Comparison of ENCODE assay signal across 7 mouse cellular contexts in the genomic region with DNA sequence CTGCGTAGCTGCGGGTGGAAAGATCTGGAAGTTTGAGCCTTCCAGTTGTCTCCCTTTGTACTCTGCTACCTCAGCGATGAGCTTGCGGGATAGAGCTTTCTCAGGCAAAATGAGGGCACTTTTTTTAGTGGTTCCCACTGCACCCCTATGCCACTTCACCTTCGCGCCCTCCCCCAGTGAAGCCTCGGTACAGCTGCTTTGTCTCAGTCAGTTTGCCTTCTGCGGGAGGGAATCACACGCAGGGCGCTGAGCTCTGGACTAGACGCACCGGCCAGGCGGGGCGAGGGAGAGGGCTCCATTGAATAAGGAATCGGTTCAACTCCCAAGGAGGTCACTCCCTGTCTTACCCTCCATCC. TPM values are rescaled to one million over a fixed set of nuclear protein-coding genes. Genes with fewer than 3 reads are reported as not detected.
DNase-seq lines count a peak whose midpoint lies in the region; ATAC-seq and TF ChIP-seq lines count a peak whose summit lies in the region.

No protein-coding gene starts in this region.

- no peak for ATAC-seq in liver, embryonic 11.5 days (replicated peaks; ENCODE audit: low FRiP score)
- no peak for ATAC-seq in embryonic facial prominence, embryonic 13.5 days (ENCODE audit: insufficient number of reproducible peaks, insufficient read depth, low FRiP score, low TSS enrichment, low read depth)
- 0 out of 2 replicates have a peak, but pooled peaks have one; percentile 19 for ATAC-seq in hindbrain, postnatal 0 days

- WGBS in liver, embryonic 11.5 days: 3% methylated on average over 15 of the region's 15 CpGs
- WGBS in embryonic facial prominence, embryonic 13.5 days: under 1% methylated on average over 15 of the region's 15 CpGs
- WGBS in hindbrain, postnatal 0 days: 1% methylated on average over 15 of the region's 15 CpGs
- under 1% methylated on average over 15 of the region's 15 CpGs for WGBS in olfactory bulb, adult 2 months

- no peak overlapping the region for H3K27ac ChIP-seq in liver, embryonic 11.5 days (ENCODE audit: low read depth, low read length)
- no peak overlapping the region for H3K27ac ChIP-seq in embryonic facial prominence, embryonic 13.5 days
- peak overlapping the region; percentile 89; the same call in 1 of the 2 replicates for H3K27ac ChIP-seq in hindbrain, postnatal 0 days
- peak overlapping the region; percentile 90 for H3K27ac ChIP-seq in olfactory bulb, adult 2 months (ENCODE audit: insufficient read depth, low read depth, low read length)

- H3K4me2 ChIP-seq in liver, embryonic 11.5 days: peak overlapping the region; percentile 62
- H3K4me2 ChIP-seq in embryonic facial prominence, embryonic 13.5 days: peak overlapping the region; percentile 96
- H3K4me2 ChIP-seq in hindbrain, postnatal 0 days (ENCODE audit: low read depth, low read length): peak overlapping the region; percentile 68

- no peak overlapping the region for H3K9ac ChIP-seq in liver, embryonic 11.5 days (ENCODE audit: low read depth, low read length)
- peak overlapping the region; percentile 64 for H3K9ac ChIP-seq in embryonic facial prominence, embryonic 13.5 days
- peak overlapping the region; percentile 70 for H3K9ac ChIP-seq in hindbrain, postnatal 0 days (replicated peaks; ENCODE audit: low read length)

- peaks cover 27% of the 10 kb centered on the region for H3K27me3 ChIP-seq in liver, embryonic 11.5 days (replicated peaks; ENCODE audit: control insufficient read depth, insufficient read depth, low read length)
- peaks cover 34% of the 10 kb centered on the region for H3K27me3 ChIP-seq in embryonic facial prominence, embryonic 13.5 days
- H3K27me3 ChIP-seq in hindbrain, postnatal 0 days (ENCODE audit: insufficient read depth, low read length): no peaks in the 10 kb centered on the region

- H3K4me1 ChIP-seq in liver, embryonic 11.5 days (replicated peaks; ENCODE audit: control insufficient read depth, insufficient read depth, low read length): no peaks in the 10 kb centered on the region
- peaks cover 11% of the 10 kb centered on the region for H3K4me1 ChIP-seq in embryonic facial prominence, embryonic 13.5 days
- no peaks in the 10 kb centered on the region for H3K4me1 ChIP-seq in hindbrain, postnatal 0 days (ENCODE audit: insufficient read depth, low read length)
- H3K4me1 ChIP-seq in olfactory bulb, adult 2 months (ENCODE audit: control insufficient read depth, insufficient read depth, low read length): peaks cover 3% of the 10 kb centered on the region; the same call in 1 of the 2 replicates

- peak overlapping the region; percentile 42; the same call in 1 of the 2 replicates for H3K4me3 ChIP-seq in liver, embryonic 11.5 days (ENCODE audit: low read depth, low read length)
- peak overlapping the region; percentile 53 for H3K4me3 ChIP-seq in embryonic facial prominence, embryonic 13.5 days
- peak overlapping the region; percentile 71 for H3K4me3 ChIP-seq in hindbrain, postnatal 0 days (ENCODE audit: low read length)
- peak overlapping the region; percentile 89 for H3K4me3 ChIP-seq in olfactory bulb, adult 2 months (ENCODE audit: insufficient read depth, low read depth, low read length)

- intact Hi-C loops in gastrocnemius, postnatal 36 days (cut with DNase I): no loop called here

- no peak for TF ChIP-seq CTCF in hindbrain, postnatal 0 days (IDR thresholded peaks at IDR 0.05; ENCODE audit: low read depth)
- no peak for TF ChIP-seq CTCF in olfactory bulb, adult 2 months (IDR thresholded peaks at IDR 0.05; ENCODE audit: insufficient read depth, low read depth, low read length)

- H3K36me3 ChIP-seq in liver, embryonic 11.5 days (ENCODE audit: control insufficient read depth, insufficient read depth, low read length): no peaks in the 10 kb centered on the region
- no peaks in the 10 kb centered on the region for H3K36me3 ChIP-seq in embryonic facial prominence, embryonic 13.5 days
- no peaks in the 10 kb centered on the region for H3K36me3 ChIP-seq in hindbrain, postnatal 0 days (ENCODE audit: insufficient read depth, low read length)

- DNase-seq in liver, embryonic 11.5 days (ENCODE audit: low spot score): no peak
- no peak for DNase-seq in liver
- DNase-seq in hindbrain, postnatal 0 days (ENCODE audit: low spot score): peak; percentile 49
- no peak for DNase-seq in gastrocnemius, postnatal 36 days
- no peak for DNase-seq in adrenal gland, postnatal 14 days

- peak; percentile 24; the same call in 1 of the 2 replicates for TF ChIP-seq POLR2A in olfactory bulb, adult 2 months (IDR thresholded peaks at IDR 0.05; ENCODE audit: insufficient read depth, low read depth, low read length)

- no peaks in the 10 kb centered on the region for H3K9me3 ChIP-seq in liver, embryonic 11.5 days (ENCODE audit: control insufficient read depth, low read length)
- H3K9me3 ChIP-seq in embryonic facial prominence, embryonic 13.5 days: no peaks in the 10 kb centered on the region
- no peaks in the 10 kb centered on the region for H3K9me3 ChIP-seq in hindbrain, postnatal 0 days (ENCODE audit: low read length)

RNA-seq across cellular contexts. Expression of a gene that starts 0.7 kb away (rescaled TPM):
- 0.73 and 1.1 TPM in 2 replicates for polyA plus RNA-seq in liver, embryonic 11.5 days (2014; fragmentation: Nextera tagmentation; extraction: Ambion mirVana)
- 1.9 and 2.3 TPM in 2 replicates for polyA plus RNA-seq in embryonic facial prominence, embryonic 13.5 days (2015; fragmentation: Nextera tagmentation; extraction: Ambion mirVana)
- total RNA-seq in hindbrain, postnatal 0 days (2014; rRNA removed): 69.3 and 80.7 TPM in 2 replicates
- 26.1 and 28.4 TPM in 2 replicates for polyA plus RNA-seq in hindbrain, postnatal 0 days (2015; fragmentation: Nextera tagmentation; extraction: Ambion mirVana)
- not detected in 2 replicates for polyA plus RNA-seq in olfactory bulb, adult 2 months (2012; ENCODE audit: insufficient read depth, insufficient read length, low replicate concordance, missing spikeins)
- total RNA-seq in gastrocnemius, postnatal 36 days (2021): under 1 TPM; 0.20 to 0.67 TPM
- 0.96 and 2.1 TPM in 2 replicates for total RNA-seq in adrenal gland, postnatal 14 days (2021)

Comparison
In these comparisons a context has a peak if more than half of its experiments do, and no peak if none do; other contexts are left out.
1. H3K27ac ChIP-seq: peak in hindbrain, postnatal 0 days (single experiment) and olfactory bulb, adult 2 months (single experiment); none in liver, embryonic 11.5 days (single experiment) and embryonic facial prominence, embryonic 13.5 days (single experiment).
2. Peak in every context shown above with its lines, with median percentiles within 50 percentile points of each other: H3K4me2 ChIP-seq and H3K4me3 ChIP-seq.